Mouse (Mus musculus) cerebellum, adult 2 months (tissue): ENCODE measurements at regions not wholly inside any gene's neighbourhood (a gene's known extent, or its start where the extent isn't known, plus 50 kb on each side); places are given as distances from the start of the nearest gene placed in this dataset.

Experiments
- DNase-seq, 2 experiments: peaks; one replicate each; pipeline ENCODE4 v3.0.0; 2021
- H3K27ac ChIP-seq: fragments of 200-500 bp; 2 replicates; pipeline ENCODE4 v1.5.1; 2012; ENCODE audit warnings: low read length, control low read depth, inconsistent platforms; ENCODE audit not compliant: insufficient read depth
- H3K27me3 ChIP-seq: fragments of 200-500 bp; 2 replicates; pipeline ENCODE4 v1.6.1; 2012; ENCODE audit warnings: inconsistent platforms, mild to moderate bottlenecking, low read length, moderate library complexity; ENCODE audit not compliant: control insufficient read depth, insufficient read depth
- H3K4me1 ChIP-seq: fragments of 200-500 bp; 2 replicates; pipeline ENCODE4 v1.6.1; 2011; ENCODE audit warnings: low read length; ENCODE audit not compliant: control insufficient read depth, insufficient read depth
- H3K4me3 ChIP-seq: fragments of 200-500 bp; replicated peaks from 2 replicates; pipeline ENCODE3; 2011; ENCODE audit warnings: mild to moderate bottlenecking, low read depth, low read length, control low read depth; ENCODE audit not compliant: insufficient read depth
- CTCF ChIP-seq: fragments of 200-500 bp; IDR thresholded peaks from 2 replicates; pipeline ENCODE4 v1.5.1; 2011; ENCODE audit warnings: low read depth, mild to moderate bottlenecking, control low read depth, low read length, moderate library complexity, borderline replicate concordance; ENCODE audit not compliant: insufficient read depth
- POLR2A ChIP-seq: fragments of 200-500 bp; IDR thresholded peaks from 2 replicates; pipeline ENCODE4 v1.6.1; 2011; ENCODE audit warnings: low read length, control low read depth, borderline replicate concordance; ENCODE audit not compliant: insufficient read depth
- WGBS: fragments of 180-500 bp; shearing (Covaris S2); methylation state at CpG from one replicate; pipeline ENCODE4 v1.1.7; 2018; 5-methylcytosine and 5-hydroxymethylcytosine counted together

GRCm38 (mm10) chr3:83714572-83714971 lies 51.5 kb upstream of the Sfrp2 start:
- DNase-seq, result no peak
- Histone ChIP-seq H3K4me3 (no peak overlapping the region), H3K27ac (no peak overlapping the region), H3K27me3 (no peaks in the 10 kb centered on the region), H3K4me1 (no peaks in the 10 kb centered on the region)
- 65% methylated on average over 6 of the region's 6 CpGs for WGBS
- TF ChIP-seq POLR2A (no peak), CTCF (no peak)
